Mouse (Mus musculus): ENCODE measurements around the gene Cyb5r3. TPM values are rescaled to one million over a fixed set of nuclear protein-coding genes. Genes with fewer than 3 reads are reported as not detected.
A peak's percentile ranks its signal among the peaks of the same experiment; 100 is the strongest.

Cyb5r3 gene
- total RNA-seq, 2 experiments from 2014 or later, result 63.7 to 65.6 TPM

- no peak for TF ChIP-seq CTCF (conservative IDR thresholded peaks at IDR 0.05)
- no peak overlapping the region for H3K27ac ChIP-seq
- H3K4me3 ChIP-seq, result no peak overlapping the region
- DNase-seq (ENCODE audit: low spot score in 2 of 2), result no peak
Measured at GRCm38 (mm10) chr15:83126582-83126981, 45.8 kb downstream of the Cyb5r3 start.

- no peak overlapping the region for H3K4me3 ChIP-seq
- no peak for TF ChIP-seq CTCF (conservative IDR thresholded peaks at IDR 0.05)
- H3K27ac ChIP-seq, result no peak overlapping the region
- DNase-seq (ENCODE audit: low spot score in 2 of 2), result no peak
Measured at GRCm38 (mm10) chr15:83124625-83125024, 47.8 kb downstream of the Cyb5r3 start.

GRCm38 (mm10) chr15:83122566-83123145 is 49.7 kb downstream of the Cyb5r3 start, which contains the start of gene Rrp7a:
Gene Rrp7a, minus strand, starts transcription at chr15:83122801.
- Histone ChIP-seq H3K4me3 (peak within 1 kb of the TSS; percentile 99), H3K27ac (peak within 1 kb of the TSS; percentile 95)
- DNase-seq (ENCODE audit: low spot score in 2 of 2), result peak; percentile 93 to 97
- TF ChIP-seq CTCF (conservative IDR thresholded peaks at IDR 0.05), result 0 out of 2 replicates have a peak, but pooled peaks have one; percentile 1

- Histone ChIP-seq H3K27ac (peak overlapping the region; percentile 95), H3K4me3 (peak overlapping the region; percentile 99)
- peak; percentile 65 to 67 for DNase-seq (ENCODE audit: low spot score in 2 of 2)
- peak; percentile 40 for TF ChIP-seq CTCF (conservative IDR thresholded peaks at IDR 0.05)
Measured at GRCm38 (mm10) chr15:83121709-83122565, 50.5 kb downstream of the Cyb5r3 start.

GRCm38 (mm10) chr15:83118360-83118759 is 54.0 kb downstream of the Cyb5r3 start:
- TF ChIP-seq CTCF (conservative IDR thresholded peaks at IDR 0.05), result peak; percentile 67
- Histone ChIP-seq H3K4me3 (no peak overlapping the region), H3K27ac (peak overlapping the region; percentile 57)
- DNase-seq (ENCODE audit: low spot score in 2 of 2), result peak; percentile 63 to 67

- Histone ChIP-seq H3K27ac (no peak overlapping the region), H3K4me3 (no peak overlapping the region)
- TF ChIP-seq CTCF (conservative IDR thresholded peaks at IDR 0.05), result no peak
- no peak for DNase-seq (ENCODE audit: low spot score in 2 of 2)
Measured at GRCm38 (mm10) chr15:83115071-83115470, 57.3 kb downstream of the Cyb5r3 start.

GRCm38 (mm10) chr15:83114106-83114505 is 58.3 kb downstream of the Cyb5r3 start:
- DNase-seq (ENCODE audit: low spot score in 2 of 2), result no peak
- no peak for TF ChIP-seq CTCF (conservative IDR thresholded peaks at IDR 0.05)
- no peak overlapping the region for H3K4me3 ChIP-seq
- no peak overlapping the region for H3K27ac ChIP-seq

GRCm38 (mm10) chr15:83112898-83113297 is 59.5 kb downstream of the Cyb5r3 start:
- peak; percentile 76 for TF ChIP-seq CTCF (conservative IDR thresholded peaks at IDR 0.05)
- no peak overlapping the region for H3K27ac ChIP-seq
- DNase-seq (ENCODE audit: low spot score in 2 of 2), result peak; percentile 51 to 75
- H3K4me3 ChIP-seq, result no peak overlapping the region

GRCm38 (mm10) chr15:83111874-83112273 is 60.5 kb downstream of the Cyb5r3 start:
- Histone ChIP-seq H3K4me3 (no peak overlapping the region), H3K27ac (no peak overlapping the region)
- DNase-seq (ENCODE audit: low spot score in 2 of 2), result no peak
- no peak for TF ChIP-seq CTCF (conservative IDR thresholded peaks at IDR 0.05)

GRCm38 (mm10) chr15:83111290-83111689 is 61.1 kb downstream of the Cyb5r3 start:
- TF ChIP-seq CTCF (conservative IDR thresholded peaks at IDR 0.05), result no peak
- Histone ChIP-seq H3K27ac (no peak overlapping the region), H3K4me3 (no peak overlapping the region)
- DNase-seq (ENCODE audit: low spot score in 2 of 2), result no peak

- no peak overlapping the region for H3K4me3 ChIP-seq
- no peak for DNase-seq (ENCODE audit: low spot score in 2 of 2)
- TF ChIP-seq CTCF (conservative IDR thresholded peaks at IDR 0.05), result no peak
- no peak overlapping the region for H3K27ac ChIP-seq
Measured at GRCm38 (mm10) chr15:83107814-83108213, 64.6 kb downstream of the Cyb5r3 start.

- TF ChIP-seq CTCF (conservative IDR thresholded peaks at IDR 0.05), result no peak
- DNase-seq (ENCODE audit: low spot score in 2 of 2), result no peak
- Histone ChIP-seq H3K4me3 (no peak overlapping the region), H3K27ac (peak overlapping the region; percentile 57; the same call in 1 of the 2 replicates)
Measured at GRCm38 (mm10) chr15:83106426-83106825, 66.0 kb downstream of the Cyb5r3 start.

Other genes starting within 250 kb of the Cyb5r3 start
- 100 to 1,000 TPM; 219 to 230 TPM for gene Tcf20, start 184.7 kb downstream of the Cyb5r3 start, total RNA-seq (2021)
- gene Nfam1, start 139.3 kb downstream of the Cyb5r3 start, total RNA-seq (2021), result 1 to 10 TPM; 1.9 to 2.8 TPM
- gene Serhl, start 83.1 kb downstream of the Cyb5r3 start, total RNA-seq (2021), result 10 to 100 TPM in 1 of 2 experiments, 1 to 10 TPM in 1; 7.1 to 11.8 TPM
- 100 to 1,000 TPM; 144 to 151 TPM for gene Rrp7a, start 49.8 kb downstream of the Cyb5r3 start, total RNA-seq (2021)
- gene Poldip3, start 23.2 kb downstream of the Cyb5r3 start, total RNA-seq (2021), result 10 to 100 TPM; 90.5 to 91.5 TPM
- 1 to 10 TPM; 3.2 to 3.6 TPM for gene A4galt, start 79.2 kb upstream of the Cyb5r3 start, total RNA-seq (2021)
- gene Arfgap3, start 177.7 kb upstream of the Cyb5r3 start, total RNA-seq (2021), result 10 to 100 TPM; 17.3 to 17.5 TPM